Mouse (Mus musculus) heart, embryonic 15.5 days (tissue): ENCODE measurements at regions not wholly inside any gene's neighbourhood (a gene's known extent, or its start where the extent isn't known, plus 50 kb on each side); places are given as distances from the start of the nearest gene placed in this dataset.
A peak's percentile ranks its signal among the peaks of the same experiment; 100 is the strongest.

Experiments
- ATAC-seq: fragments of 200-750 bp; cut with Nextera tagmentation; replicated peaks from 2 replicates; pipeline ENCODE4 v1.8.0; 2017; ENCODE audit warnings: low read depth, moderate TSS enrichment; ENCODE audit not compliant: insufficient number of reproducible peaks, insufficient read depth, low FRiP score
- H3K27ac ChIP-seq: fragments of 300-500 bp; sonication (generic); 2 replicates; pipeline ENCODE4 v1.5.1; 2015; ENCODE audit warnings: mild to moderate bottlenecking, inconsistent platforms
- H3K27me3 ChIP-seq: fragments of 300-500 bp; sonication (generic); 2 replicates; pipeline ENCODE4 v1.6.1; 2015; ENCODE audit warnings: inconsistent platforms
- H3K36me3 ChIP-seq: fragments of 300-500 bp; sonication (generic); 2 replicates; pipeline ENCODE4 v1.6.1; 2015; ENCODE audit warnings: mild to moderate bottlenecking, inconsistent platforms
- H3K4me1 ChIP-seq: fragments of 300-500 bp; sonication (generic); replicated peaks from 2 replicates; pipeline ENCODE4 v1.6.1; 2015; ENCODE audit warnings: inconsistent platforms
- H3K4me2 ChIP-seq: fragments of 300-500 bp; sonication (generic); 2 replicates; pipeline ENCODE4 v1.6.1; 2015; ENCODE audit warnings: inconsistent platforms, mild to moderate bottlenecking, moderate library complexity
- H3K4me3 ChIP-seq: fragments of 300-500 bp; sonication (generic); 2 replicates; pipeline ENCODE4 v1.5.1; 2015; ENCODE audit warnings: mild to moderate bottlenecking, inconsistent platforms
- H3K9ac ChIP-seq: fragments of 300-500 bp; sonication (generic); 2 replicates; pipeline ENCODE4 v1.6.1; 2015; ENCODE audit warnings: mild to moderate bottlenecking, inconsistent platforms
- H3K9me3 ChIP-seq: fragments of 300-500 bp; sonication (generic); replicated peaks from 2 replicates; pipeline ENCODE4 v1.6.1; 2016; ENCODE audit warnings: inconsistent platforms
- WGBS: fragments of 180-500 bp; shearing (Covaris S2); methylation state at CpG from one replicate; pipeline ENCODE4 v1.1.7; 2015; ENCODE audit warnings: mixed read lengths; 5-methylcytosine and 5-hydroxymethylcytosine counted together

- 14% methylated on average over 10 of the region's 10 CpGs for WGBS
- H3K4me1 ChIP-seq = peaks cover 3% of the 10 kb centered on the region; the same call in 1 of the 2 replicates
- no peaks in the 10 kb centered on the region for H3K9me3 ChIP-seq
- H3K27ac ChIP-seq = no peak overlapping the region
- no peak for ATAC-seq
- H3K27me3 ChIP-seq = peaks cover 6% of the 10 kb centered on the region; the same call in 1 of the 2 replicates
- no peak overlapping the region for H3K9ac ChIP-seq
- H3K4me2 ChIP-seq = peak overlapping the region; percentile 59
- no peaks in the 10 kb centered on the region for H3K36me3 ChIP-seq
- peak overlapping the region; percentile 29 for H3K4me3 ChIP-seq
Observed at GRCm38 (mm10) chr11:112839721-112840494, 57.9 kb downstream of the Sox9 start.

- H3K9me3 ChIP-seq = no peaks in the 10 kb centered on the region
- 6% methylated on average over 10 of the region's 10 CpGs for WGBS
- peaks cover 3% of the 10 kb centered on the region; the same call in 1 of the 2 replicates for H3K4me1 ChIP-seq
- peak overlapping the region; percentile 59 for H3K4me2 ChIP-seq
- H3K27me3 ChIP-seq = 0 out of 2 replicates have a peak, but pooled peaks cover 6% of the 10 kb centered on the region
- H3K27ac ChIP-seq = no peak overlapping the region
- H3K9ac ChIP-seq = no peak overlapping the region
- H3K36me3 ChIP-seq = no peaks in the 10 kb centered on the region
- peak overlapping the region; percentile 29 for H3K4me3 ChIP-seq
- no peak for ATAC-seq
Observed at GRCm38 (mm10) chr11:112840495-112840828, 58.4 kb downstream of the Sox9 start.

GRCm38 (mm10) chr11:112844258-112844901 is 62.4 kb downstream of the Sox9 start:
- Histone ChIP-seq H3K9me3 (no peaks in the 10 kb centered on the region), H3K9ac (no peak overlapping the region), H3K4me3 (no peak overlapping the region), H3K4me2 (no peak overlapping the region), H3K4me1 (peaks cover 3% of the 10 kb centered on the region; the same call in 1 of the 2 replicates), H3K27ac (0 out of 2 replicates have a peak overlapping the region, but pooled peaks have one; percentile 37), H3K36me3 (no peaks in the 10 kb centered on the region), H3K27me3 (0 out of 2 replicates have a peak, but pooled peaks cover 6% of the 10 kb centered on the region)
- peak; percentile 81 for ATAC-seq
- 42% methylated on average over 8 of the region's 8 CpGs for WGBS

- 78% methylated on average over 2 of the region's 2 CpGs for WGBS
- no peaks in the 10 kb centered on the region for H3K9me3 ChIP-seq
- no peak for ATAC-seq
- no peaks in the 10 kb centered on the region for H3K27me3 ChIP-seq
- no peak overlapping the region for H3K9ac ChIP-seq
- H3K4me1 ChIP-seq = peaks cover 11% of the 10 kb centered on the region
- H3K36me3 ChIP-seq = no peaks in the 10 kb centered on the region
- no peak overlapping the region for H3K27ac ChIP-seq
- H3K4me3 ChIP-seq = no peak overlapping the region
- no peak overlapping the region for H3K4me2 ChIP-seq
Observed at GRCm38 (mm10) chr11:112847146-112847545, 65.1 kb downstream of the Sox9 start.

- Histone ChIP-seq H3K4me1 (peaks cover 11% of the 10 kb centered on the region), H3K27ac (no peak overlapping the region), H3K9me3 (no peaks in the 10 kb centered on the region), H3K4me3 (no peak overlapping the region), H3K36me3 (no peaks in the 10 kb centered on the region), H3K27me3 (no peaks in the 10 kb centered on the region), H3K9ac (no peak overlapping the region), H3K4me2 (no peak overlapping the region)
- ATAC-seq = no peak
- 74% methylated on average over 3 of the region's 3 CpGs for WGBS
Observed at GRCm38 (mm10) chr11:112847851-112848250, 65.8 kb downstream of the Sox9 start.

GRCm38 (mm10) chr11:112849974-112850373 is 68.0 kb downstream of the Sox9 start:
- Histone ChIP-seq H3K36me3 (no peaks in the 10 kb centered on the region), H3K4me1 (peaks cover 14% of the 10 kb centered on the region), H3K4me2 (no peak overlapping the region), H3K27me3 (0 out of 2 replicates have a peak, but pooled peaks cover 4% of the 10 kb centered on the region), H3K9ac (no peak overlapping the region), H3K27ac (no peak overlapping the region; the same call in 1 of the 2 replicates), H3K9me3 (no peaks in the 10 kb centered on the region), H3K4me3 (no peak overlapping the region)
- 42% methylated on average over 5 of the region's 5 CpGs for WGBS
- no peak for ATAC-seq

- H3K4me3 ChIP-seq = no peak overlapping the region
- ATAC-seq = peak; percentile 63
- 35% methylated on average over 13 of the region's 13 CpGs for WGBS
Observed at GRCm38 (mm10) chr11:112850532-112851272, 68.7 kb downstream of the Sox9 start.

GRCm38 (mm10) chr11:112851321-112851720 is 69.3 kb downstream of the Sox9 start:
- Histone ChIP-seq H3K36me3 (no peaks in the 10 kb centered on the region), H3K27ac (no peak overlapping the region), H3K4me1 (peaks cover 14% of the 10 kb centered on the region), H3K4me2 (no peak overlapping the region), H3K9me3 (no peaks in the 10 kb centered on the region), H3K27me3 (0 out of 2 replicates have a peak, but pooled peaks cover 4% of the 10 kb centered on the region), H3K4me3 (no peak overlapping the region), H3K9ac (no peak overlapping the region)
- WGBS = 55% methylated on average over 9 of the region's 9 CpGs
- no peak for ATAC-seq

More at GRCm38 (mm10) chr11:112850532-112851272, 68.7 kb downstream of the Sox9 start:
- Histone ChIP-seq H3K27ac (no peak overlapping the region; the same call in 1 of the 2 replicates), H3K36me3 (no peaks in the 10 kb centered on the region), H3K27me3 (0 out of 2 replicates have a peak, but pooled peaks cover 4% of the 10 kb centered on the region), H3K4me2 (no peak overlapping the region), H3K4me1 (peaks cover 14% of the 10 kb centered on the region), H3K9me3 (no peaks in the 10 kb centered on the region), H3K9ac (no peak overlapping the region)

- Histone ChIP-seq H3K27me3 (peaks cover 15% of the 10 kb centered on the region), H3K9me3 (no peaks in the 10 kb centered on the region), H3K4me3 (no peak overlapping the region), H3K4me1 (0 out of 2 replicates have a peak, but pooled peaks cover 3% of the 10 kb centered on the region), H3K36me3 (no peaks in the 10 kb centered on the region), H3K27ac (no peak overlapping the region), H3K4me2 (no peak overlapping the region), H3K9ac (no peak overlapping the region)
- no peak for ATAC-seq
- WGBS = 72% methylated on average over 5 of the region's 5 CpGs
Observed at GRCm38 (mm10) chr11:112855975-112856374, 74.0 kb downstream of the Sox9 start.

- H3K27me3 ChIP-seq = peaks cover 19% of the 10 kb centered on the region
Observed at GRCm38 (mm10) chr11:112859309-112859708, 77.3 kb downstream of the Sox9 start.

GRCm38 (mm10) chr11:112860797-112861196 is 78.8 kb downstream of the Sox9 start:
- no peak overlapping the region for H3K4me2 ChIP-seq
- no peaks in the 10 kb centered on the region for H3K4me1 ChIP-seq
- ATAC-seq = no peak
- no peaks in the 10 kb centered on the region for H3K36me3 ChIP-seq
- no peaks in the 10 kb centered on the region for H3K9me3 ChIP-seq
- no peak overlapping the region for H3K9ac ChIP-seq
- no peak overlapping the region for H3K27ac ChIP-seq
- H3K27me3 ChIP-seq = peaks cover 15% of the 10 kb centered on the region
- no peak overlapping the region for H3K4me3 ChIP-seq
- 31% methylated on average over 11 of the region's 11 CpGs for WGBS

More at GRCm38 (mm10) chr11:112859309-112859708, 77.3 kb downstream of the Sox9 start:
- 0 out of 2 replicates have a peak, but pooled peaks cover under 1% of the 10 kb centered on the region for H3K4me1 ChIP-seq
- no peaks in the 10 kb centered on the region for H3K36me3 ChIP-seq
- 78% methylated on average over 7 of the region's 7 CpGs for WGBS
- no peak for ATAC-seq
- H3K4me2 ChIP-seq = no peak overlapping the region
- no peaks in the 10 kb centered on the region for H3K9me3 ChIP-seq
- H3K27ac ChIP-seq = no peak overlapping the region
- H3K9ac ChIP-seq = no peak overlapping the region
- no peak overlapping the region for H3K4me3 ChIP-seq
